Mouse (Mus musculus): ENCODE data around the gene Dbf4.

GRCm38 (mm10) chr5:8439095-8439494, 16.6 kb upstream of the Dbf4 start:
- TF ChIP-seq CTCF (conservative IDR thresholded peaks at IDR 0.05 in 1 of 2, IDR thresholded peaks at IDR 0.05 in 1 of 2; ENCODE audit: low read depth in 2 of 2, low read length in 2 of 2) (no peak), POLR2A (IDR thresholded peaks at IDR 0.05; ENCODE audit: low read depth, low read length) (no peak), EP300 (IDR thresholded peaks at IDR 0.05; ENCODE audit: low read length) (no peak), PAX5 (IDR thresholded peaks at IDR 0.05; ENCODE audit: low read length) (no peak), NRF1 (IDR thresholded peaks at IDR 0.05; ENCODE audit: low read depth, low read length) (no peak), MAFK (IDR thresholded peaks at IDR 0.05; ENCODE audit: insufficient replicate concordance, low read length) (no peak), RAD21 (IDR thresholded peaks at IDR 0.05; ENCODE audit: low read depth, low read length) (no peak), USF2 (conservative IDR thresholded peaks at IDR 0.05; ENCODE audit: low read depth, low read length) (no peak), POLR2AphosphoS2 (IDR thresholded peaks at IDR 0.05; ENCODE audit: low read depth, low read length) (no peak), USF1 (IDR thresholded peaks at IDR 0.05; ENCODE audit: low read depth, low read length) (no peak)
